Mouse (Mus musculus) lung, adult 2 months (tissue): ENCODE measurements around the gene Aurkb. TPM values are rescaled to one million over a fixed set of nuclear protein-coding genes. Genes with fewer than 3 reads are reported as not detected.
"Not testable (repeated sequence)": the region's sequence is repeated elsewhere in the genome, so short reads cannot be mapped to it uniquely, and the experiment has no call there.

Experiments used
- DNase-seq: peaks from one replicate; pipeline ENCODE4 v3.0.0; 2022
- H3K4me1 ChIP-seq: fragments of 200-500 bp; 2 replicates; pipeline ENCODE4 v1.6.1; 2011; ENCODE audit warnings: low read length; ENCODE audit not compliant: control insufficient read depth, insufficient read depth
- H3K4me3 ChIP-seq: fragments of 200-500 bp; replicated peaks from 2 replicates; pipeline ENCODE3; 2011; ENCODE audit warnings: low read depth, mild to moderate bottlenecking, control low read depth, low read length; ENCODE audit errors: extremely low read depth
- CTCF ChIP-seq: fragments of 200-500 bp; IDR thresholded peaks from 2 replicates; pipeline ENCODE4 v1.5.1; 2011; ENCODE audit warnings: mild to moderate bottlenecking, low read length, control low read depth; ENCODE audit not compliant: insufficient read depth
- POLR2A ChIP-seq: fragments of 200-500 bp; IDR thresholded peaks from 2 replicates; pipeline ENCODE4 v1.6.1; 2011; ENCODE audit warnings: low read depth, mild to moderate bottlenecking, control low read depth, low read length, borderline replicate concordance; ENCODE audit errors: extremely low read depth
- WGBS: fragments of 180-500 bp; shearing (Covaris S2); methylation state at CpG from one replicate; pipeline ENCODE4 v1.1.7; 2018; 5-methylcytosine and 5-hydroxymethylcytosine counted together
- polyA plus RNA-seq: library from polyadenylated mRNA; depleted of rRNA; stranded (reverse); fragments of >200 nt; gene quantifications from 2 replicates; pipeline ENCODE4 v1.2.3, GENCODE M21; 2012; rRNA removed

Aurkb gene
- 3.2 and 6.8 TPM in 2 replicates for polyA plus RNA-seq

DNA sequence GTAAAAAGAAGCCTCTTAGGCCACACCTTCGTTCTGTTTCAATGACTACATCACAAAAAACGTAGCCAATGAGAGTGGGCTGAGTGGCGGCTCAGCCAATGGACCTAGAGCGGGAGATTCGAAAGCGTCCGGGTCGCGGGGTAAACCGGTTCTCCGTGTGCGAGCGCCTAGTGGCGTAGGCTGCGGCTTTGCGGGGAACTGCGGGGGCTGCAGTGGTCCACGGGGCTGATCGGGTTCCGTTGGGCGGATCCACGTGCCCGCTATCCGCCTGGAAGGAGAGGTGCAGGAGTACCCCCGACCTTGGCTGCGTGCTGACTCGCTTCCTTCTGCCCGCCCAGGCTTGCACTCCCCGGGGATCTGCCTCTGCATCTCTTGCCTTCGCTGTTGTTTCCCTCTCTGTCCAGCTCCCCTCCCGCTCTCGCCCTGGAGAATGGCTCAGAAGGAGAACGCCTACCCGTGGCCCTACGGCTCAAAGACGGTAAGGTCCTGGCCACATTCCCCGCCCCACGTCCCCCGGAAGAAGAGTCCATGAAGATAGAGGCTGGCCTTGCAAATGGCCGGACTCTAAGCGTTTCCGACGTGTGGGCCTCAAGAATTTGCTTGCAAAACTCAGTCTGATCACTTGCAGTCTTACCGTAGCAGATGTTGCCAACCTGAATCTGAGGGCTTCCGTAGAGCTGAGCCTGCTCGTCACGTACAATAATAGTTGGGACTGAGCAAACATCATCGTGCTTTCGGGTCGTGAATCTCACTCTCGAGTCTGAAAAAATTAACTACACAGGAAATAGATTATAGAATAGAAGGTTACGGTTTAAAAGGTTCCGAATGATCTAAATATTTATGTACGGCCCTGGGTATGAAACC lies at the start of gene Aurkb:
Aurkb (plus strand) TSS at position 117 of the 864 bp plus-strand sequence.
- Histone ChIP-seq H3K4me3 (peak within 1 kb of the TSS; percentile 60), H3K4me1 (peaks cover 3% of the 10 kb centered on the region; the same call in 1 of the 2 replicates)
- TF ChIP-seq CTCF (no peak), POLR2A (no peak)
- WGBS, result 1% methylated on average over 54 of the region's 54 CpGs
- DNase-seq, result peak; percentile 67

DNA sequence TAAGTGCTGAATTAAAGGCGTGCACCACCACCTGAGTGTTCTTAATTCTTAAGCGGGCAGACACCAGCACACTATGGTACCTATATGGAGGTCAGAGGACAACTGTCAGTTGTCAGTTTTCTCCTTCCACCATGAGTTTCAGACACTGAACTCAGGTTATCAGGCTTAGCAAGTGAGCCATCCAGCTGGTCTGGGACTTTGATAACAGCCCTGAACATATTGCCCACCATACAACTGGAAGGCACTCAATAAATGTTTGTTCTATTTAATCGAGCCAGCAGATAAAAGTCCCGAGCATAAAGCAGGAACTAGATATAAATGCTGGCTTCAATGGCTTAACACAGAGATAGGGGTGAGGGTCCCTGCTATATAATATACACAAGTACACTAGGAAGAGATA lies 48.4 kb upstream of the Aurkb start:
- no peak for TF ChIP-seq POLR2A
- no peak for TF ChIP-seq CTCF
- DNase-seq, result no peak
- Histone ChIP-seq H3K4me1 (no peaks in the 10 kb centered on the region), H3K4me3 (no peak overlapping the region)
- 90% methylated on average over 4 of the region's 4 CpGs for WGBS

DNA sequence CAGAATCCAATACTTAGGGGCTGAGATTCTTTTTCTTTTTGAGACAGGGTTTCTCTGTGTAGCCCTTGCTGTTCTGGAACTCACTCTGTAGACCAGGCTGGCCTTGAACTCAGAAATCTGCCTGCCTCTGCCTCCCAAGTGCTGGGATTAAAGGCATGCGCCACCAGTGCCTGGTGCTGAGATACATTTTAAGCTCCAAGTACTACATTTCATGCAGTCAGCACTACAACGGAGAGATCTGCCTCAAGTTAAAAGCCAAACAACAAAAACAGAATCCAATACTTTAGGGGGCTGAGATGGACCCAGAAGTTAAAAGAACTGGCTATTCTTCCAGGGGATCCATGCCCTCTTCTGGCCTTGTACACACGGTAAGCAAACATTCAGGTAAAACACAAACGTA lies 42.7 kb upstream of the Aurkb start:
- H3K4me3 ChIP-seq, DNase-seq, H3K4me1 ChIP-seq: not testable (repeated sequence)
- 86% methylated on average over 4 of the region's 4 CpGs for WGBS

DNA sequence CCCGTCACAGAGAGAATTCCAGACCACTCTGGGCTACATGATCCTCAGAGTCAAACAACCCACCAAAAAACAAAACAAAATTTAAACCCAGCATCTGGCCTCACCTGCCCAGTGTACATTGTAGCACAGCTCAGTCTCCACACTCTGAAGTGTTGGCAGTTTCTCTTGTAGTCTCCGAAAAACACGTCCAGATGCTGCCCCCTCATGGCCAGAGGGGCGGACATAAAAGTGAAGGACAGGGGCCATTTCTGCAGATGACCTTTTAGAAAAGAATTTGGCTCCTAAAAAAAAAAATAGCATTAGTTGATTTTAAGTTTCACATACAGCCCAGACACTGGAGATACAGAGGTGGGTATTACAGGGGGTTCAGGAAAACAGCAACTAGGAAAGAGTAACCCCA lies 41.9 kb upstream of the Aurkb start:
- no peak for TF ChIP-seq CTCF
- TF ChIP-seq POLR2A, result no peak
- Histone ChIP-seq H3K4me1 (no peaks in the 10 kb centered on the region), H3K4me3 (no peak overlapping the region)
- 44% methylated on average over 4 of the region's 4 CpGs for WGBS
- no peak for DNase-seq

DNA sequence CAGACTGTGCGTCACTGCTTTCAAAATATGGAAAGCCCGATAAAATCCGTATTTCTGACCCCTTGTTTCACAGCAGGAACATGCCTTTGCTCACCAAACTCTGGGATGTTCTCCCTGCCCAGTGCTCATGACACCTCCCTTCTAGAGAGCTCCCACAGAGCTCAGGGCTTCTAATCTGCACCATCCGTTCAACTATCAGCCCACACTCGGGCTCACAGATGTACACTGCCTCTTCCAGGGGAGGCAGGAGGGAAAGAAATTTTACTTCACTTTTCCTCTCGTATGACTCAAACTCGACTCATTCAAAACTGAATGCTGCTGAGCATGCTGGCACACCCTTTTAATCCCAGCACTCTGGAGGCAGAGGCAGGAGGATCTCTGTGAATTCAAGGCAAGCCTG lies 40.3 kb upstream of the Aurkb start:
- DNase-seq, result no peak
- Histone ChIP-seq H3K4me1 (no peaks in the 10 kb centered on the region), H3K4me3 (no peak overlapping the region)
- 87% methylated on average over 7 of the region's 7 CpGs for WGBS
- no peak for TF ChIP-seq CTCF
- no peak for TF ChIP-seq POLR2A

DNA sequence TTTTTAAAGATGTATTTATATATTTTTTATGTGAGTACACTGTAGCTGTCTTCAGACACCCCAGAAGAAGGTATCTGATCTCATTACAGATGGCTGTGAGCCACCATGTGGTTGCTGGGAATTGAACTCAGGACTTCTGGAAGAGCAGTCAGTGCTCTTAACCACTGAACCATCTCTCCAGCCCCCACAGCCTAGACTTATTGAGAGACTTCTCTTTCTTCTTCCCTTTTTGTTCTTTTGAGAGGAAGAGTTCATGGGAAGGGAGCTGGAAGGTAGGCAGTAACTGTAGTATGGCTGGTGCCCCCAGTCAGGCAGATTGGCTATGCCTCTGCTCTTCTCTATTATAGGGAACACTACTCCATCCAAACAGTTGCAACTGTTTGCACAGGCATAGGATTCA lies 38.9 kb upstream of the Aurkb start:
- not testable (repeated sequence) for H3K4me3 ChIP-seq, H3K4me1 ChIP-seq, DNase-seq

DNA sequence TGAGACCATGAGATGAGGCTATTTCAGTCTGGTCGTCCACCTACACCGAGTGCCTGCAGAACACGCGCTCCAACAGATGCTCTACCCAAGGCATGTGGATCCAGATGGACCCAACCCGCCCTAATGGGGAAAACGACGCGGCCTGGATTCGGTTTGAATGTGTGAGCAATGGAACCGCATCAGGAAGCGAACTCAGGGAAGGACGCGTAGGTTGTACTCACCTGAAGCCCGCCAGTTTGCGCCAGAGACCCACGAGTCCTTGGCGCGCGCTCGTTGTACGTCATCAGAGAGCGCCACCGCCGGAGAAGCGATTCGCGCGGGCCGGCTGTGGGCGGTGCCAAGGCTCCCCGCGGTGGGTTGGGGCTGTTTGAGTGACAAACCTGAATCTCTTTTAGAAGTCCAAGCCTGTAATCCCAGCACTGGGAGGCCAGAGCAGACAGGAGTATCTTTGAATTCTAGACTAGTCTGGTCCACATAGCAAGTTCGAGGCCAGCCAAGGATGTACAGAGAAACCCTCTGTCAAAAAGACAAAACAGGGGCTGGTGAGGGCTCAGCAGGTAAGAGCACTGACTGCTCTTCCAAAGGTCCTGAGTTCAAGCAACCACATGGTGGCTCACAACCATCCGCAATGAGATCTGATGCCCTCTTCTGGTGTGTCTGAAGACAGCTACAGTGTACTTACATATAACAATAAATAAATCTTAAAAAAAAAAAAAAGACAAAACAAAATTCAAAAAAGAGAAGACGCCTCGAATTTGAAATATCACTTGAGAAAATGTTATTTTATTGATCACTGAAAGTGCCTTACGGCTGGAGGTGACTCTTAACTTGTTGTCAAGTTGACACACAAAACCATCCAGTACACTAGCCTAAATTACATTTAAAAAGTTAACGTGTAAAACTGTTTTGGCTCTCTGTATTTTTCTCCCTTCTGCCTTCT lies 37.0 kb upstream of the Aurkb start, which contains the start of gene Pfas:
Pfas (minus strand) TSS at position 279 of the 940 bp plus-strand sequence.
- no peaks in the 10 kb centered on the region for H3K4me1 ChIP-seq
- WGBS, result 8% methylated on average over 38 of the region's 38 CpGs
- peak; percentile 89 for DNase-seq

DNA sequence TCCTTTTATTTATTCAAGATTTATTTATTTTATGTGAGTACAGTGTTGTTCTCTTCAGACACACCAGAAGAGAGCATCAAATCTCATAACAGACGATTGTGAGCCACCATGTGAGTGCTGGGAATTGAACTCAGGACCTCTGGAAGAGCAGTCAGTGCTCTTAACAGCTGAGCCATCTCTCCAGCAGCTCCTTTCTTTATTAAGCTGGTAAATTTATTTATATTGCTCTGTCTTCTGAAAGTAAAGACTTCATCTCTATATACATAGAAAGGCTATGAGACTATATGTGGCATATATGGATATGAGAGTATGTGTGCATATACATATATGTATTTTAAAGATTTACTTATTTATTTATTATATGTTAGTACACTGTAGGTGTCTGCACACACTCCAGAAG lies 35.9 kb upstream of the Aurkb start:
- Histone ChIP-seq H3K4me1 (no peaks in the 10 kb centered on the region), H3K4me3 (no peak overlapping the region)
- 86% methylated on average over 1 of the region's 1 CpGs for WGBS
- DNase-seq, result no peak
- no peak for TF ChIP-seq POLR2A
- no peak for TF ChIP-seq CTCF

More for the DNA sequence above, 37.0 kb upstream of the Aurkb start, which contains the start of gene Pfas:
- peak within 1 kb of the TSS; percentile 72 for H3K4me3 ChIP-seq
- TF ChIP-seq CTCF, result no peak
- peak; percentile 22; the same call in 1 of the 2 replicates for TF ChIP-seq POLR2A

DNA sequence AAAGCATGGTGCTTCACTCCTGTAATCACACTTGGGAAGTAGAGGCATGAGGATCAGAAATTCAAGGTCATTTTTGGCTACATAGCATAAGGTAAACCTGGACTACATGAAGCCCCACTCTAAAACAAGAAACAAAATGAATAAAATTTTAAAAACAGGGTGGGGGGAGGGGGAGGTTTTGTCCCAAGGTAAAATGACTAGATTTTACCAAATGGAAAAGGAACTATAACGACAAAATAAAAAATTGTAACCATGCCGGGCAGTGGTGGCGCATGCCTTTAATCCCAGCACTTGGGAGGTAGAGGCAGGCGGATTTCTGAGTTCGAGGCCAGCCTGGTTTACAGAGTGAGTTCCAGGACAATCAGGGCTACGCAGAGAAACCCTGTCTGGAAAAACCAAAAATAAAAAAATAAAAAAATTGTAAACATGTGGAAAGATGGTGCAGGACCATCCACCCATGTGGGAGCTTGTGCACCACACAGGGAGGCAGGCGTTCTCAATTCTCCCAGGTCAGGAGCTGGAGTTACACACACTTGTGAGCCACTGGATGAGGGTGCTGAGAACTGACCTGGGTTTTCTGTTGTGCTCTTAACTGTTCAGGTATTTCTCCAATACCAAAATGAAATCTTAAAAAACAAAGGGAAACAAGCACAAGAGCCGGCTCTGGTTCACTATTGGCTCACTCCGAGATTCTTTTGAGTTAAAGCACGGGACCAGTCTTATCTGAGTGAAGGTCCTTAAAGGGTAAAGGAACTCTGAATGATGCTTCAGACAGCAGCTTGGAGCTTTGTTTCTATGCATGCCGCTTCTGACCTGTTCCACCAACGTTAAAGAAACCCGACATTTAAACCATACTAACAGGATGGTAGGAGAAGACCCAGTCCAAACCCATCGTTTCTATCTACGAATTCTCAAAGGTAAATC lies 34.8 kb upstream of the Aurkb start:
- no peak for DNase-seq
- no peak overlapping the region for H3K4me3 ChIP-seq
- TF ChIP-seq CTCF (no peak), POLR2A (no peak)
- WGBS, result 79% methylated on average over 15 of the region's 15 CpGs
- H3K4me1 ChIP-seq, result 0 out of 2 replicates have a peak, but pooled peaks cover 3% of the 10 kb centered on the region

DNA sequence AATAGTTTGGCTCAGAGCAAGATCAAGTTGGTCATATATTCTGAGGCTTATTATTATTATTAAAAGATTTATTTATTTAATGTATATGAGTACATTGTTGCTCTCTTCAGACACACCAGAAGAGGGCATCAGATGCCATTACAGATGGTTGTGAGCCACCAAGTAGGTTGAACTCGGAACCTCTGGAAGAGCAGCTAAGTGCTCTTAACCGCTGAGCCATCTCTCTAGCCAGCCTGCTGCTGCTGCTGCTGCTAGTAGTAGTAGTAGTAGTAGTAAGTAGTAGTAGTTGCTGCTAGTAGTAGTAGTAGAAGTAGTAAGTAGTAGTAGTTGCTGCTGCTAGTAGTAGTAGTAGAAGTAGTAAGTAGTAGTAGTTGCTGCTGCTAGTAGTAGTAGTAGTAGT lies 34.0 kb upstream of the Aurkb start:
- WGBS, result 47% methylated on average over 2 of the region's 2 CpGs
- not testable (repeated sequence) for DNase-seq, H3K4me3 ChIP-seq, H3K4me1 ChIP-seq
